Comparison of ENCODE assay signal across 8 mouse cellular contexts in genomic region chr1:107481452-107481851, GRCm38 (mm10). TPM values are rescaled to one million over a fixed set of nuclear protein-coding genes. Genes with fewer than 3 reads are reported as not detected.
DNase-seq lines count a peak whose midpoint lies in the region; ATAC-seq and TF ChIP-seq lines count a peak whose summit lies in the region.

No protein-coding gene starts in this region.

- H3K9ac ChIP-seq in hindbrain, postnatal 0 days (replicated peaks; ENCODE audit: low read length): no peak overlapping the region

- peak overlapping the region; percentile 35 for H3K4me2 ChIP-seq in hindbrain, postnatal 0 days (ENCODE audit: low read depth, low read length)

- peak; percentile 86 for ATAC-seq in hindbrain, postnatal 0 days

- H3K9me3 ChIP-seq in hindbrain, postnatal 0 days (ENCODE audit: low read length): no peaks in the 10 kb centered on the region
- no peaks in the 10 kb centered on the region for H3K9me3 ChIP-seq in megakaryocyte, embryonic 14.5 days

- H3K4me3 ChIP-seq in hindbrain, postnatal 0 days (ENCODE audit: low read length): no peak overlapping the region
- H3K4me3 ChIP-seq in megakaryocyte, embryonic 14.5 days (replicated peaks): peak overlapping the region; percentile 85

- DNase-seq in ZHBTc4 (ENCODE audit: low read depth, low spot score): peak; percentile 76
- peak; percentile 88 to 89 for DNase-seq in cerebellum, postnatal 14 days
- DNase-seq in frontal cortex, postnatal 36 days (ENCODE audit: low spot score in 2 of 2): peak; percentile 83 to 91
- peak; percentile 87 for DNase-seq in hindbrain, postnatal 0 days (ENCODE audit: low spot score)
- peak; percentile 81 to 84 for DNase-seq in left cerebral cortex, adult 18-20 months (ENCODE audit: low spot score in 2 of 2)
- DNase-seq in right cerebral cortex, postnatal 10 days (ENCODE audit: low spot score in 2 of 2): peak; percentile 87 to 90
- DNase-seq in urinary bladder, postnatal 25 days (ENCODE audit: low spot score): peak; percentile 68

- H3K36me3 ChIP-seq in hindbrain, postnatal 0 days (ENCODE audit: insufficient read depth, low read length): no peaks in the 10 kb centered on the region
- no peaks in the 10 kb centered on the region for H3K36me3 ChIP-seq in megakaryocyte, embryonic 14.5 days (replicated peaks; ENCODE audit: low read length)

- no peaks in the 10 kb centered on the region for H3K27me3 ChIP-seq in hindbrain, postnatal 0 days (ENCODE audit: insufficient read depth, low read length)
- H3K27me3 ChIP-seq in megakaryocyte, embryonic 14.5 days (replicated peaks): peaks cover 2% of the 10 kb centered on the region

- H3K27ac ChIP-seq in hindbrain, postnatal 0 days: no peak overlapping the region

- H3K4me1 ChIP-seq in hindbrain, postnatal 0 days (ENCODE audit: insufficient read depth, low read length): no peaks in the 10 kb centered on the region
- peaks cover 31% of the 10 kb centered on the region for H3K4me1 ChIP-seq in megakaryocyte, embryonic 14.5 days

- 20% methylated on average over 11 of the region's 11 CpGs for WGBS in hindbrain, postnatal 0 days

- peak; percentile 93 for TF ChIP-seq CTCF in hindbrain, postnatal 0 days (IDR thresholded peaks at IDR 0.05; ENCODE audit: low read depth)

RNA-seq across cellular contexts. Expression of gene Serpinb2, which starts 29.8 kb away (rescaled TPM):
- 0.05 TPM in 1 of 2 replicates, not detected in the other for total RNA-seq in hindbrain, postnatal 0 days (2014; rRNA removed)
- polyA plus RNA-seq in hindbrain, postnatal 0 days (2015; fragmentation: Nextera tagmentation; extraction: Ambion mirVana): 0.09 and 0.28 TPM in 2 replicates
- under 1 TPM in 1 of 2 experiments, not detected in 1; 0.23 TPM for total RNA-seq in left cerebral cortex, adult 18-20 months (2021)
- 45.8 and 210 TPM in 2 replicates for polyA plus RNA-seq in megakaryocyte, embryonic 14.5 days (2012; ENCODE audit: insufficient read depth, low replicate concordance)
